Mouse (Mus musculus) liver, embryonic 11.5 days (tissue): ENCODE measurements around the gene Zhx3. TPM values are rescaled to one million over a fixed set of nuclear protein-coding genes. Genes with fewer than 3 reads are reported as not detected.

Source experiments
- ATAC-seq: fragments of 200-750 bp; cut with Nextera tagmentation; replicated peaks from 2 replicates; pipeline ENCODE4 v1.8.0; 2017; ENCODE audit warnings: moderate number of reproducible peaks, mild to moderate bottlenecking, moderate TSS enrichment, moderate library complexity; ENCODE audit not compliant: low FRiP score
- DNase-seq: peaks from one replicate; pipeline ENCODE4 v3.0.0-alpha.2; 2017; ENCODE audit warnings: low spot score
- H3K27ac ChIP-seq: fragments of 300-500 bp; sonication (generic); 2 replicates; pipeline ENCODE4 v1.5.1; 2014; ENCODE audit warnings: mild to moderate bottlenecking, low read depth, low read length, control low read depth
- H3K27me3 ChIP-seq: fragments of 300-500 bp; sonication (generic); replicated peaks from 2 replicates; pipeline ENCODE4 v1.6.1; 2014; ENCODE audit warnings: low read length, mixed read lengths; ENCODE audit not compliant: control insufficient read depth, insufficient read depth
- H3K36me3 ChIP-seq: fragments of 300-500 bp; sonication (generic); 2 replicates; pipeline ENCODE4 v1.6.1; 2014; ENCODE audit warnings: mild to moderate bottlenecking, low read length, moderate library complexity, mixed read lengths; ENCODE audit not compliant: control insufficient read depth, insufficient read depth
- H3K4me1 ChIP-seq: fragments of 300-500 bp; sonication (generic); replicated peaks from 2 replicates; pipeline ENCODE4 v1.6.1; 2014; ENCODE audit warnings: low read length, mixed read lengths; ENCODE audit not compliant: control insufficient read depth, insufficient read depth
- H3K4me2 ChIP-seq: fragments of 300-500 bp; sonication (generic); 2 replicates; pipeline ENCODE4 v1.6.1; 2014; ENCODE audit warnings: mild to moderate bottlenecking, control low read depth, moderate library complexity
- H3K4me3 ChIP-seq: fragments of 300-500 bp; sonication (generic); 2 replicates; pipeline ENCODE4 v1.5.1; 2014; ENCODE audit warnings: low read depth, low read length, control low read depth
- H3K9ac ChIP-seq: fragments of 300-500 bp; sonication (generic); 2 replicates; pipeline ENCODE4 v1.6.1; 2014; ENCODE audit warnings: low read depth, low read length, control low read depth
- H3K9me3 ChIP-seq: fragments of 300-500 bp; sonication (generic); 2 replicates; pipeline ENCODE4 v1.6.1; 2016; ENCODE audit warnings: low read length, inconsistent platforms, mixed read lengths; ENCODE audit not compliant: control insufficient read depth
- WGBS: fragments of 180-500 bp; shearing (Covaris S2); extraction: QIAGEN DNeasy Blood & Tissue Kit; methylation state at CpG from one replicate; pipeline ENCODE4 v1.1.7; 2014; 5-methylcytosine and 5-hydroxymethylcytosine counted together
- polyA plus RNA-seq: library from polyadenylated mRNA; unstranded; fragments of >200 nt; fragmentation: Nextera tagmentation; extraction: Ambion mirVana; gene quantifications from 2 replicates; pipeline ENCODE4 v1.2.1, GENCODE M21; 2014

Gene Zhx3
- polyA plus RNA-seq, 1 experiment from 2014 or later = 5.5 TPM

- Histone ChIP-seq H3K4me1 (no peaks in the 10 kb centered on the region), H3K9me3 (no peaks in the 10 kb centered on the region), H3K27me3 (peaks cover 3% of the 10 kb centered on the region; the same call in 1 of the 2 replicates), H3K27ac (no peak overlapping the region), H3K4me3 (no peak overlapping the region), H3K4me2 (no peak overlapping the region), H3K36me3 (no peaks in the 10 kb centered on the region), H3K9ac (no peak overlapping the region)
- 80% methylated on average over 5 of the region's 5 CpGs for WGBS
- DNase-seq (no peak), ATAC-seq (no peak)
Observed at GRCm38 (mm10) chr2:160891045-160891444, 18.2 kb upstream of the Zhx3 start.

- Histone ChIP-seq H3K4me3 (peak overlapping the region; percentile 57), H3K36me3 (no peaks in the 10 kb centered on the region), H3K9me3 (no peaks in the 10 kb centered on the region), H3K27me3 (peaks cover 3% of the 10 kb centered on the region; the same call in 1 of the 2 replicates), H3K4me2 (peak overlapping the region; percentile 87), H3K9ac (peak overlapping the region; percentile 38), H3K27ac (no peak overlapping the region), H3K4me1 (no peaks in the 10 kb centered on the region)
- 1% methylated on average over 26 of the region's 26 CpGs for WGBS
- ATAC-seq (peak; percentile 75), DNase-seq (peak; percentile 50)
Observed at GRCm38 (mm10) chr2:160887859-160888258, 15.1 kb upstream of the Zhx3 start.

GRCm38 (mm10) chr2:160887284-160887683 is 14.5 kb upstream of the Zhx3 start:
- H3K27ac ChIP-seq = no peak overlapping the region
- H3K4me3 ChIP-seq = peak overlapping the region; percentile 57
- DNase-seq (peak; percentile 77), ATAC-seq (peak; percentile 85)
- 3% methylated on average over 11 of the region's 11 CpGs for WGBS
- H3K4me1 ChIP-seq = no peaks in the 10 kb centered on the region
- H3K4me2 ChIP-seq = peak overlapping the region; percentile 87
- H3K27me3 ChIP-seq = peaks cover 3% of the 10 kb centered on the region; the same call in 1 of the 2 replicates
- 0 out of 2 replicates have a peak overlapping the region, but pooled peaks have one; percentile 38 for H3K9ac ChIP-seq
- H3K36me3 ChIP-seq = no peaks in the 10 kb centered on the region
- H3K9me3 ChIP-seq = no peaks in the 10 kb centered on the region

- WGBS = 74% methylated on average over 3 of the region's 3 CpGs
- Histone ChIP-seq H3K4me1 (no peaks in the 10 kb centered on the region), H3K27ac (no peak overlapping the region), H3K4me2 (no peak overlapping the region), H3K36me3 (no peaks in the 10 kb centered on the region), H3K9me3 (no peaks in the 10 kb centered on the region), H3K27me3 (peaks cover 3% of the 10 kb centered on the region; the same call in 1 of the 2 replicates), H3K9ac (no peak overlapping the region), H3K4me3 (no peak overlapping the region)
- DNase-seq (no peak), ATAC-seq (no peak)
Observed at GRCm38 (mm10) chr2:160886221-160886620, 13.4 kb upstream of the Zhx3 start.

DNA sequence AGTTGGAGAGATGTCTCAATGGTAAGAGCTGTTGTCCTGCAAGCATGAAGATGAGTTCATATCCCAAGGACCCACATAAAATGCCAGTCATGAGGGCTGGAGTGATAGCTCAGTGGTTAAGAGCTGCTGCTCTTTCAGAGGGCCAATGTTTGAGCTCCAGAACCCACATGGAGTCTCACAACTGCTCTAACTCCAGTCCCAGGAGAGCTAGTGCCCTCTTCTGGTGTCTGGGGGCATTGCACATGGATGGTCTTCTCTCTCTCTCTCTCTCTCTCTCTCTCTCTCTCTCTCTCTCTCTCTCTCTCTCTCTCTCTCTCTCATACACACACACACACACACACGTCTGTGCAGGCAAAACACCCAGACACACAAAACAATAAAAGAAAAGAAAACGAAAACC is 12.0 kb upstream of the Zhx3 start:
- Histone ChIP-seq H3K36me3 (no peaks in the 10 kb centered on the region), H3K9ac (no peak overlapping the region), H3K27ac (no peak overlapping the region), H3K4me1 (no peaks in the 10 kb centered on the region), H3K27me3 (peaks cover 3% of the 10 kb centered on the region; the same call in 1 of the 2 replicates), H3K9me3 (no peaks in the 10 kb centered on the region), H3K4me2 (no peak overlapping the region), H3K4me3 (no peak overlapping the region)
- DNase-seq (no peak), ATAC-seq (no peak)
- WGBS = 11% methylated on average over 2 of the region's 2 CpGs

GRCm38 (mm10) chr2:160883912-160884311 is 11.1 kb upstream of the Zhx3 start:
- no peak overlapping the region for H3K4me2 ChIP-seq
- WGBS = 82% methylated on average over 4 of the region's 4 CpGs
- H3K27me3 ChIP-seq = peaks cover 3% of the 10 kb centered on the region; the same call in 1 of the 2 replicates
- no peak overlapping the region for H3K27ac ChIP-seq
- no peaks in the 10 kb centered on the region for H3K9me3 ChIP-seq
- H3K36me3 ChIP-seq = no peaks in the 10 kb centered on the region
- DNase-seq (no peak), ATAC-seq (no peak)
- H3K4me1 ChIP-seq = no peaks in the 10 kb centered on the region
- H3K9ac ChIP-seq = no peak overlapping the region
- H3K4me3 ChIP-seq = no peak overlapping the region

DNA sequence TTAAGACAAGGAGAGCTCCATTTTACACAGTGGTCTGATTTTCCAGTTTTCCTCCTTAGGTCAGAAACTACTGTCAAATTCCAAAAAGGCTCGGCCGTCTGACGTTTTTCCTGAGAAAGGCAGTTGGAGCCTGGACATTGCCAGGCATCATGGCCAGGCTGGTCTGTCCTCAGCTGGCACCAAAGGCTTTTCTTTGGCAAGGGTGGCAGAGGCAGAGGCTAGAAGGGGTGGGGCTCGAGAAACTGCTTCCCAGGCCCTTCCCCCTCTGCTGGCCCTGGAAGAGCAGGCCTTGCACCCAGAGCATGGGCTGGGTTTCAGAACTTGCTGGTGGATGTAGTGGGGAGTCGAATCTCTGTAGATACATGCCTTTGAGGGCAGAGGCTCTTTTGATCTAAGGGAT is 9.6 kb upstream of the Zhx3 start:
- ATAC-seq (no peak), DNase-seq (no peak)
- H3K27ac ChIP-seq = no peak overlapping the region
- no peak overlapping the region for H3K4me2 ChIP-seq
- 78% methylated on average over 5 of the region's 5 CpGs for WGBS
- H3K4me1 ChIP-seq = no peaks in the 10 kb centered on the region
- no peak overlapping the region for H3K4me3 ChIP-seq
- no peaks in the 10 kb centered on the region for H3K27me3 ChIP-seq
- no peaks in the 10 kb centered on the region for H3K36me3 ChIP-seq
- H3K9ac ChIP-seq = no peak overlapping the region
- no peaks in the 10 kb centered on the region for H3K9me3 ChIP-seq

DNA sequence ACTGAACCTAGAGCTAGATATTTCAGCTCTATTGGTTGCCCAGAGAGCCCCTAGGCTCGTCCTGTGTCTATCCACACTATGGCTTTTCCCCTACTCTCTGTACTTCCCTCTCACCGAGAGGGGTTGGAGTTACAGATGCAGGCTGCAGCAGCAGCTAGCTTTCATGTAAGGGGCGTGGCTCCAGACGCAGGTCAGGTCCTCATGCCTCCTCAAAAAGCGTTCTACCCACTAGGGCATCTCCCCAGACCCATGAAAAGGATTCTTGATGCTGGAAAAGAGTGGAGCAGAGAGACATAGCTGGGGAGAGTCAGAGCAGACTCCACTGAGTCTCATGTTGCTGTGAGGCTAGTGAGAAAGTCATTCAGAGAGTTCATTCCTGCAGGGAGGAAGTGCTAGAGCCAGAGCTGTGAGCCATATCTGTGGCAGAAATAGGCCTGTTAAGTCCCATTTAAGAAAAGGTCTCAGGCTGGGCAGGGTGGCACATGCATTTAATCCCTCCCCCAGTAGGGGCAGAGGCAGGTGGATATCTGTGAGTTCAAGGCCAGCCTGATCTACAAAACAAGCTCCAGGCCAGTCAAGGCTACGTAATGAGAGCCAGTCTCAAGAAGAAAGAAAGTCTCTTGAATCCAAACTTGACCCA is 8.8 kb upstream of the Zhx3 start:
- no peak overlapping the region for H3K4me2 ChIP-seq
- 40% methylated on average over 6 of the region's 6 CpGs for WGBS
- H3K27me3 ChIP-seq = no peaks in the 10 kb centered on the region
- no peak overlapping the region for H3K9ac ChIP-seq
- H3K27ac ChIP-seq = no peak overlapping the region
- DNase-seq = no peak
- H3K9me3 ChIP-seq = no peaks in the 10 kb centered on the region
- no peaks in the 10 kb centered on the region for H3K36me3 ChIP-seq
- ATAC-seq = no peak
- H3K4me3 ChIP-seq = no peak overlapping the region
- no peaks in the 10 kb centered on the region for H3K4me1 ChIP-seq
